ENCODE assay signal across 8 mouse cellular contexts in the genomic region with DNA sequence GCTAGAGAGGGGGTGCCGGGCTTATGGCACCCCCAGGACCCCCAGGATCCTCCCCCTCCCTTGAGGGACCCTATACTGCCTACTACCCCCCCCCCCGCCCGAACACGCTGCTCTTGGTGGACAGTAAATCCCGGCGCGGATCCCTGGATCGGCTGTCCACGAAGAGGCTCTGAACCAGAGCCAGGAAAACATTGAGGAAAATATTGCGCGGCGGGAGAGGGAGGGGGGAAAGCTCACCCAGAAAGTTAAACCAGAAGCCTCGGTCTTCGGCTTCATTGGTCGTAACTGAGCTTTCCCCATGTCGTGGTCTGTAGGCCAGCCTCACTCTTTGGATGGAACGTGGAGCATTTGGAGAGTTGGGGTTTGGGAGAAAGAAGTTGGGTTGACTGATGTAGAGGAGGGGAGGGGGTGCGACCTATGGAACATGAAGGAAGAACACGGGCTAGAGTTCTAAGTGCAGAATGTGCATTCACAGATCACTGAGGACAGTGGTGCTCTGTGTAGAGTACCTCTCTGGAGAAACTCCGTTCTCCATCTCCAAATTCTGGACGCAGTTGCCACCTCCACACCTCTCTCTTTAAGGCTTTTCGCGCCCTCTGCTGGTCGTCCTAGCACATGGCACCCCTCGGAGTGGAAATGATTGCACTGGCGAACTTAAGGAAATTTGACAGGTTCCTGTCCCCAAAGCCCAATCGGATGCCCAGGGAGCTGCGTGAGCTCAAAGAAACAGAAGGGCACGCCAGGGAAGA. TPM values are rescaled to one million over a fixed set of nuclear protein-coding genes. Genes with fewer than 3 reads are reported as not detected.
DNase-seq lines count a peak whose midpoint lies in the region; ATAC-seq and TF ChIP-seq lines count a peak whose summit lies in the region.

Gli1 (minus strand) TSS at position 84 of the 749 bp plus-strand sequence.

- H3K4me1 ChIP-seq in limb, embryonic 14.5 days (ENCODE audit: control insufficient read depth, insufficient read depth, low read length) = no peaks in the 10 kb centered on the region
- peaks cover 11% of the 10 kb centered on the region for H3K4me1 ChIP-seq in midbrain, postnatal 0 days (ENCODE audit: insufficient read depth, low read length)

- H3K4me3 ChIP-seq in limb, embryonic 14.5 days (replicated peaks; ENCODE audit: low read length) = peak within 1 kb of the TSS; percentile 50
- H3K4me3 ChIP-seq in midbrain, postnatal 0 days (ENCODE audit: low read depth, low read length) = peak within 1 kb of the TSS; percentile 29

- H3K9me3 ChIP-seq in limb, embryonic 14.5 days (ENCODE audit: control insufficient read depth, low read length) = no peaks in the 10 kb centered on the region
- H3K9me3 ChIP-seq in midbrain, postnatal 0 days (ENCODE audit: low read length) = no peaks in the 10 kb centered on the region

- under 1% methylated on average over 29 of the region's 29 CpGs for WGBS in limb, embryonic 14.5 days
- under 1% methylated on average over 28 of the region's 29 CpGs for WGBS in midbrain, postnatal 0 days

- peak; percentile 90 for TF ChIP-seq CTCF in midbrain, postnatal 0 days (IDR thresholded peaks at IDR 0.05)

- H3K36me3 ChIP-seq in limb, embryonic 14.5 days (ENCODE audit: control insufficient read depth, insufficient read depth, low read length) = 0 out of 2 replicates have a peak, but pooled peaks cover 9% of the 10 kb centered on the region
- H3K36me3 ChIP-seq in midbrain, postnatal 0 days (ENCODE audit: insufficient read depth, low read length) = no peaks in the 10 kb centered on the region

- peak within 1 kb of the TSS; percentile 92 for H3K4me2 ChIP-seq in limb, embryonic 14.5 days (replicated peaks; ENCODE audit: low read depth, low read length, severe bottlenecking)
- H3K4me2 ChIP-seq in midbrain, postnatal 0 days (ENCODE audit: low read depth, low read length, poor library complexity, severe bottlenecking) = peak within 1 kb of the TSS; percentile 52

- peak within 1 kb of the TSS; percentile 59 for H3K9ac ChIP-seq in limb, embryonic 14.5 days (ENCODE audit: low read depth, low read length, severe bottlenecking)
- H3K9ac ChIP-seq in midbrain, postnatal 0 days (replicated peaks; ENCODE audit: low read length, poor library complexity, severe bottlenecking) = peak within 1 kb of the TSS; percentile 29; the same call in 1 of the 2 replicates

- peak within 1 kb of the TSS; percentile 95 for H3K27ac ChIP-seq in limb, embryonic 14.5 days (replicated peaks; ENCODE audit: low read depth, low read length)
- H3K27ac ChIP-seq in midbrain, postnatal 0 days (ENCODE audit: low read depth, low read length) = no peak within 1 kb of the TSS

- TF ChIP-seq POLR2A in limb, embryonic 14.5 days (IDR thresholded peaks at IDR 0.05; ENCODE audit: borderline replicate concordance, extremely low read depth, insufficient read depth, insufficient read length) = no peak

- ATAC-seq in limb, embryonic 14.5 days (ENCODE audit: low FRiP score, low read depth) = peak; percentile 36
- peak; percentile 48 for ATAC-seq in midbrain, postnatal 0 days (ENCODE audit: low FRiP score)

- peak; percentile 51 for DNase-seq in left cerebral cortex, adult 11 months (ENCODE audit: low spot score)
- DNase-seq in left cerebral cortex, adult 8-10 months (ENCODE audit: low spot score in 2 of 2) = no peak
- peak; percentile 88 for DNase-seq in embryo, embryonic 9.5 days (ENCODE audit: extremely low spot score)
- peak; percentile 98 for DNase-seq in heart, adult 11 months
- DNase-seq in kidney, adult 11 months = peak; percentile 68
- peak; percentile 85 for DNase-seq in limb, embryonic 14.5 days (ENCODE audit: low spot score)
- DNase-seq in midbrain, postnatal 0 days (ENCODE audit: low spot score) = peak; percentile 86
- peak; percentile 59 to 76 for DNase-seq in spleen, postnatal 14 days (ENCODE audit: low spot score in 2 of 2)

- H3K27me3 ChIP-seq in limb, embryonic 14.5 days (ENCODE audit: control insufficient read depth, insufficient read depth, low read length) = no peaks in the 10 kb centered on the region
- peaks cover 30% of the 10 kb centered on the region for H3K27me3 ChIP-seq in midbrain, postnatal 0 days (ENCODE audit: insufficient read depth, low read length)

RNA-seq across cellular contexts. Expression of gene Gli1, which starts in this region (rescaled TPM):
- total RNA-seq in left cerebral cortex, adult 8-10 months (2022) = 1 to 10 TPM; 2.9 to 5.4 (median 3.2) TPM
- 118 and 157 TPM in 2 replicates for polyA plus RNA-seq in limb, embryonic 14.5 days (2012; rRNA removed)
- 16.4 and 19.9 TPM in 2 replicates for polyA plus RNA-seq in limb, embryonic 14.5 days (2014; fragmentation: Nextera tagmentation; extraction: Ambion mirVana)
- 4.2 and 6.9 TPM in 2 replicates for total RNA-seq in midbrain, postnatal 0 days (2014; rRNA removed)
- 1.0 and 1.1 TPM in 2 replicates for polyA plus RNA-seq in midbrain, postnatal 0 days (2015; fragmentation: Nextera tagmentation; extraction: Ambion mirVana)

Comparison
In these comparisons a context has a peak if more than half of its experiments do, and no peak if none do; other contexts are left out.
1. DNase-seq: peak in left cerebral cortex, adult 11 months (single experiment), embryo, embryonic 9.5 days (single experiment), heart, adult 11 months (single experiment), kidney, adult 11 months (single experiment), limb, embryonic 14.5 days (single experiment), midbrain, postnatal 0 days (single experiment) and spleen, postnatal 14 days (2 of 2); none in left cerebral cortex, adult 8-10 months (0 of 2).